Mouse (Mus musculus) testis, adult 2 months (tissue): Measurements from ENCODE around the gene Plxdc1.

Experiments used
- CTCF ChIP-seq: fragments of 200-500 bp; IDR thresholded peaks from 2 replicates; pipeline ENCODE4 v1.5.1; 2012; ENCODE audit warnings: low read depth, mild to moderate bottlenecking, inconsistent platforms, low read length, moderate library complexity; ENCODE audit not compliant: control insufficient read depth, insufficient read depth, insufficient replicate concordance
- POLR2A ChIP-seq: fragments of 200-500 bp; IDR thresholded peaks from 2 replicates; pipeline ENCODE4 v1.6.1; 2012; ENCODE audit warnings: low read depth, mild to moderate bottlenecking, inconsistent platforms, low read length, moderate library complexity; ENCODE audit not compliant: control insufficient read depth

DNA sequence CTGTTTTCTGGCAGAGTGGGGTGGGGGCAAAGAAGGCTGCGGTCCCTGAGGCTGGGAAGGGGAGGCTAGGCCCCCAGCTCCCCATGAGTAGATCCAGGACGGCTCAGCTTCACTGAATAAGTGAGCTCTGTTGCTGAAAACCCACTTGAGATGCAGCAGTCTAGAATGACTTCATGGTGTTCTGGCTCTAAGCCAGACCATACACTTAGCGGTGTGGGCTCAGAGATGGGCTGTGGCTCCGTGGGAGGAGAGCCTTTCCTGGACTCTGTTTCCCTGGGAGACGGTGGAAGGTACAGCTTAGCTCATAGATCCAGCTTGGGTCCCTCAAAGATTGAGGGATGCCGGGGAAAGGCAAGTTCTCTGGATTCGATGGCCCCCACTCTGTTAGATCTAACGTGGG, 17.9 kb upstream of the Plxdc1 start:
- TF ChIP-seq POLR2A, result no peak
- no peak for TF ChIP-seq CTCF
